22 mouse cellular contexts compared by ENCODE assay signal in genomic region chr13:59385824-59386223, GRCm38 (mm10).
DNase-seq lines count a peak whose midpoint lies in the region; ATAC-seq and TF ChIP-seq lines count a peak whose summit lies in the region.
"Had no signal": no experiment of that assay in that cellular context is flagged by ENCODE, and none has a peak within 500 bp of the region (broad histone marks: within the 10 kb centered on the region; RNA-seq: fewer than 3 reads in every experiment).

No protein-coding gene starts in this region.

- no peak overlapping the region for H3K4me2 ChIP-seq in midbrain, embryonic 14.5 days (ENCODE audit: low read length)
- H3K4me2 ChIP-seq in myocyte (ENCODE audit: low read depth) = no peak overlapping the region
- H3K4me2 ChIP-seq: embryonic facial prominence, embryonic 12.5 days; forebrain, embryonic 13.5 days; forebrain, embryonic 15.5 days had no signal

- H3ac ChIP-seq in C2C12 (ENCODE audit: control insufficient read depth, insufficient read length, low read depth) (no peak overlapping the region), myocyte (ENCODE audit: control insufficient read depth, insufficient read length) (no peak overlapping the region)

- no peaks in the 10 kb centered on the region for H3K27me3 ChIP-seq in cerebellum, adult 2 months (ENCODE audit: control insufficient read depth, insufficient read depth, low read length)
- no peaks in the 10 kb centered on the region for H3K27me3 ChIP-seq in midbrain, embryonic 10.5 days (ENCODE audit: low read depth, poor library complexity, severe bottlenecking)
- H3K27me3 ChIP-seq in midbrain, embryonic 14.5 days (ENCODE audit: control insufficient read depth, insufficient read depth, low read length) = no peaks in the 10 kb centered on the region
- H3K27me3 ChIP-seq in C2C12 (ENCODE audit: control insufficient read depth, insufficient read depth, insufficient read length) (no peaks in the 10 kb centered on the region), myocyte (ENCODE audit: control insufficient read depth, insufficient read depth, insufficient read length) (no peaks in the 10 kb centered on the region)
- H3K27me3 ChIP-seq: embryonic facial prominence, embryonic 12.5 days; forebrain, embryonic 13.5 days; forebrain, embryonic 15.5 days had no signal

- H3K36me3 ChIP-seq in midbrain, embryonic 10.5 days = no peaks in the 10 kb centered on the region
- H3K36me3 ChIP-seq in midbrain, embryonic 14.5 days (ENCODE audit: control insufficient read depth, insufficient read depth, low read length) = no peaks in the 10 kb centered on the region
- no peaks in the 10 kb centered on the region for H3K36me3 ChIP-seq in C2C12 (ENCODE audit: control insufficient read depth, insufficient read depth)
- no peaks in the 10 kb centered on the region for H3K36me3 ChIP-seq in myocyte (ENCODE audit: control insufficient read depth, insufficient read depth)
- H3K36me3 ChIP-seq: embryonic facial prominence, embryonic 10.5 days; embryonic facial prominence, embryonic 12.5 days; forebrain, embryonic 15.5 days had no signal

- TF ChIP-seq POLR2A in cerebellum, adult 2 months (IDR thresholded peaks at IDR 0.05; ENCODE audit: borderline replicate concordance, insufficient read depth, low read length) = no peak
- no peak for TF ChIP-seq POLR2A in myocyte (IDR thresholded peaks at IDR 0.05; ENCODE audit: insufficient read length, low read depth)

- no peaks in the 10 kb centered on the region for H3K79me3 ChIP-seq in C2C12 (ENCODE audit: low read depth)

- 47% methylated on average over 6 of the region's 6 CpGs for WGBS in cerebellum, adult 2 months
- WGBS in midbrain, embryonic 10.5 days = 73% methylated on average over 6 of the region's 6 CpGs
- WGBS in midbrain, embryonic 14.5 days = 69% methylated on average over 6 of the region's 6 CpGs

- no peak overlapping the region for H3K9ac ChIP-seq in midbrain, embryonic 14.5 days (replicated peaks; ENCODE audit: low read length)
- H3K9ac ChIP-seq: embryonic facial prominence, embryonic 12.5 days; forebrain, embryonic 13.5 days; forebrain, embryonic 15.5 days; forebrain, postnatal 0 days had no signal

- H3K4me1 ChIP-seq in cerebellum, adult 2 months (ENCODE audit: control insufficient read depth, insufficient read depth, low read length) = peaks cover 6% of the 10 kb centered on the region; the same call in 1 of the 2 replicates
- peaks cover 23% of the 10 kb centered on the region for H3K4me1 ChIP-seq in midbrain, embryonic 10.5 days
- H3K4me1 ChIP-seq in midbrain, embryonic 14.5 days (ENCODE audit: control insufficient read depth, insufficient read depth, low read length) = 0 out of 2 replicates have a peak, but pooled peaks cover 3% of the 10 kb centered on the region
- H3K4me1 ChIP-seq: embryonic facial prominence, embryonic 10.5 days; embryonic facial prominence, embryonic 12.5 days had no signal

- DNase-seq in cerebellum, postnatal 10 days = peak; percentile 13 to 25
- no peak for DNase-seq in cerebellum, adult 2 months
- DNase-seq in midbrain, embryonic 10.5 days (ENCODE audit: low spot score) = peak; percentile 13
- DNase-seq in midbrain, embryonic 14.5 days = no peak
- no peak for DNase-seq in natural killer cell, adult 2 months (ENCODE audit: low spot score in 2 of 2)
- DNase-seq: adrenal gland, adult 8-10 months; adrenal gland, postnatal 14 days; adrenal gland, postnatal 36 days; B cell, adult 2 months; cerebellum, adult 11-12 months; cerebellum, adult 8-10 months; cerebellum, adult 9-11 months; cerebellum, postnatal 25 days; forebrain, postnatal 0 days had no signal

- no peak for TF ChIP-seq CTCF in cerebellum, adult 2 months (IDR thresholded peaks at IDR 0.05; ENCODE audit: borderline replicate concordance, insufficient read depth, low read depth, low read length)
- no peak for TF ChIP-seq CTCF in C2C12 (IDR thresholded peaks at IDR 0.05; ENCODE audit: control insufficient read depth, insufficient read depth, insufficient read length)

- H3K79me2 ChIP-seq in C2C12 (ENCODE audit: control insufficient read depth, insufficient read depth) (no peaks in the 10 kb centered on the region), myocyte (ENCODE audit: control insufficient read depth, insufficient read depth) (no peaks in the 10 kb centered on the region)

- H3K9me3 ChIP-seq in midbrain, embryonic 10.5 days (replicated peaks) = no peaks in the 10 kb centered on the region
- H3K9me3 ChIP-seq in midbrain, embryonic 14.5 days (ENCODE audit: control insufficient read depth, low read length) = no peaks in the 10 kb centered on the region
- H3K9me3 ChIP-seq: embryonic facial prominence, embryonic 10.5 days; embryonic facial prominence, embryonic 12.5 days; forebrain, embryonic 13.5 days; forebrain, embryonic 15.5 days had no signal

- H3K4me3 ChIP-seq in cerebellum, adult 2 months (replicated peaks; ENCODE audit: insufficient read depth, low read depth, low read length) = no peak overlapping the region
- no peak overlapping the region for H3K4me3 ChIP-seq in midbrain, embryonic 10.5 days
- H3K4me3 ChIP-seq in midbrain, embryonic 14.5 days (replicated peaks; ENCODE audit: low read depth, low read length) = no peak overlapping the region
- H3K4me3 ChIP-seq in C2C12 (ENCODE audit: insufficient read depth, poor library complexity, severe bottlenecking) (no peak overlapping the region), myocyte (no peak overlapping the region)
- H3K4me3 ChIP-seq: embryonic facial prominence, embryonic 10.5 days; embryonic facial prominence, embryonic 12.5 days; forebrain, embryonic 13.5 days; forebrain, embryonic 15.5 days had no signal

- no peak overlapping the region for H3K27ac ChIP-seq in cerebellum, adult 2 months (ENCODE audit: insufficient read depth, low read length)
- no peak overlapping the region for H3K27ac ChIP-seq in midbrain, embryonic 10.5 days (replicated peaks)
- no peak overlapping the region for H3K27ac ChIP-seq in midbrain, embryonic 14.5 days (replicated peaks; ENCODE audit: low read depth, low read length)
- H3K27ac ChIP-seq: embryonic facial prominence, embryonic 10.5 days; embryonic facial prominence, embryonic 12.5 days; forebrain, embryonic 13.5 days; forebrain, embryonic 15.5 days had no signal

- no peak for ATAC-seq in midbrain, embryonic 14.5 days (ENCODE audit: low FRiP score, low TSS enrichment)
- ATAC-seq: activated CD4-positive, CD25-positive, alpha-beta regulatory T cell, adult 4 months; forebrain, embryonic 13.5 days; forebrain, embryonic 15.5 days; forebrain, postnatal 0 days; Patski had no signal

TF ChIP-seq in C2C12, 6 proteins besides CTCF, POLR2A, EP300 and RAD21:
- TF ChIP-seq USF1 (IDR thresholded peaks at IDR 0.05; ENCODE audit: low read depth) (no peak), MYOD1 (IDR thresholded peaks at IDR 0.05; ENCODE audit: control insufficient read depth, insufficient read length, low read depth) (peak; percentile 90)

TF ChIP-seq in myocyte, 11 proteins besides CTCF, POLR2A, EP300 and RAD21:
- TF ChIP-seq MYOG (IDR thresholded peaks at IDR 0.05; ENCODE audit: control insufficient read depth in 1 of 3, insufficient read depth in 1 of 3, insufficient read length in 2 of 3, low read depth in 2 of 3) (peak in 2 of 3 experiments; percentile 92), TCF12 (IDR thresholded peaks at IDR 0.05; ENCODE audit: insufficient read depth, poor library complexity, severe bottlenecking) (no peak), MAX (IDR thresholded peaks at IDR 0.05; ENCODE audit: low read depth) (no peak), MYOD1 (IDR thresholded peaks at IDR 0.05; ENCODE audit: control insufficient read depth in 1 of 3, insufficient read length in 2 of 3, low read depth in 2 of 3) (peak in 2 of 3 experiments; percentile 90 to 91), SRF (IDR thresholded peaks at IDR 0.05; ENCODE audit: control insufficient read depth, insufficient read length, low read depth) (no peak), USF1 (IDR thresholded peaks at IDR 0.05; ENCODE audit: low read depth) (no peak), REST (IDR thresholded peaks at IDR 0.05; ENCODE audit: insufficient read depth, insufficient read length) (no peak), TCF3 (IDR thresholded peaks at IDR 0.05; ENCODE audit: insufficient read length, low read depth) (peak; percentile 52), POLR2AphosphoS2 (IDR thresholded peaks at IDR 0.05; ENCODE audit: insufficient read length, low read depth) (no peak), CEBPB (IDR thresholded peaks at IDR 0.05; ENCODE audit: insufficient read depth, poor library complexity, severe bottlenecking) (0 out of 2 replicates have a peak, but pooled peaks have one; percentile 1), E2F4 (IDR thresholded peaks at IDR 0.05; ENCODE audit: insufficient read depth) (no peak)
TF ChIP-seq in myocyte: peak in this region for 4.

Comparison
In these comparisons a context has a peak if more than half of its experiments do, and no peak if none do; other contexts are left out.
1. DNase-seq: peak in cerebellum, postnatal 10 days (2 of 2) and midbrain, embryonic 10.5 days (single experiment); none in cerebellum, adult 2 months (0 of 2), midbrain, embryonic 14.5 days (single experiment) and natural killer cell, adult 2 months (0 of 2).